ENCODE assay signal across 13 mouse cellular contexts in the genomic region with DNA sequence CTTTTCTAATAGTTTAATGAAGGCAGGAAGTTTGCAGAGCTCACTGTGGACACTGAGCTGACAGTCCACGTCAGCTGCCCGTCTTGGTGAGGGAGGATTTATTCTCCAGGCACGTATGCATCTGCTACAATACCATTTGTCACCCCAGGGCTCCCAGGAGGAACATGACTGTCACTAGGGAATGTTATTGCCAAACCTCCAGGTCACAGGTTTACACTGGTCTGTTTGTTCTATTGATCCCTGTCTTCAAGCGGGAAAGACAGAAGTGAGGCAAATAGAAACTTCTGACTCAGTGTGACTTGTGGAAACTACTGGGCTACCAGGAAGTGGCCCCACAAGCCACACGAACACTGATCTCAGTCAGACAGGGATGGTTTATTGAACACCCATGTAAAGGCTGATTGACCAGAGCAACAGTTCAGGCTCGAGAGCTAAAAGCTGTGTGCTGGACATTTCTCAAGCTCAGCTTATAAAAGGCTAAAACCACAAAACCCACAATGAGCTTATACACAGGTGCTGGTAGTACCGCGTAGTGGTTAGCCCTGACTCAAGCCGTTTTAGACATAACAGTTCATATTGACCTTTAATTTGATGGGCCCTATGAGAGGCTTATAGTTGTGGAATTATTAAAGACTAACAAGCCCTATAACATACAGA. TPM values are rescaled to one million over a fixed set of nuclear protein-coding genes. Genes with fewer than 3 reads are reported as not detected.
DNase-seq lines count a peak whose midpoint lies in the region; ATAC-seq and TF ChIP-seq lines count a peak whose summit lies in the region.
"Had no signal": no experiment of that assay in that cellular context is flagged by ENCODE, and none has a peak within 500 bp of the region (broad histone marks: within the 10 kb centered on the region; RNA-seq: fewer than 3 reads in every experiment).

No protein-coding gene starts in this region.

- peak overlapping the region; percentile 12; the same call in 1 of the 2 replicates for H3K4me2 ChIP-seq in lung, embryonic 14.5 days
- no peak overlapping the region for H3K4me2 ChIP-seq in intestine, embryonic 16.5 days (ENCODE audit: low read depth, low read length)
- H3K4me2 ChIP-seq in stomach, embryonic 15.5 days: no peak overlapping the region
- H3K4me2 ChIP-seq: heart, embryonic 11.5 days; hindbrain, embryonic 12.5 days had no signal

- H3K27ac ChIP-seq in lung, embryonic 14.5 days (ENCODE audit: low read depth): no peak overlapping the region
- no peak overlapping the region for H3K27ac ChIP-seq in intestine, embryonic 16.5 days (ENCODE audit: low read length)
- H3K27ac ChIP-seq in stomach, embryonic 15.5 days: no peak overlapping the region
- no peak overlapping the region for H3K27ac ChIP-seq in layer of hippocampus, adult 2 months
- H3K27ac ChIP-seq: hindbrain, embryonic 12.5 days; limb, embryonic 10.5 days had no signal

- H3K36me3 ChIP-seq in lung, embryonic 14.5 days (ENCODE audit: insufficient read depth): no peaks in the 10 kb centered on the region
- no peaks in the 10 kb centered on the region for H3K36me3 ChIP-seq in intestine, embryonic 16.5 days (ENCODE audit: control insufficient read depth, insufficient read depth, low read length)
- H3K36me3 ChIP-seq in stomach, embryonic 15.5 days: no peaks in the 10 kb centered on the region
- H3K36me3 ChIP-seq: hindbrain, embryonic 12.5 days; limb, embryonic 10.5 days had no signal

- no peak for TF ChIP-seq CTCF in lung, embryonic 14.5 days (IDR thresholded peaks at IDR 0.05; ENCODE audit: low read depth)
- TF ChIP-seq CTCF in layer of hippocampus, adult 2 months (conservative IDR thresholded peaks at IDR 0.05): no peak

- H3K9ac ChIP-seq in lung, embryonic 14.5 days: no peak overlapping the region
- H3K9ac ChIP-seq in intestine, embryonic 16.5 days (ENCODE audit: low read depth, low read length): no peak overlapping the region
- H3K9ac ChIP-seq in stomach, embryonic 15.5 days: no peak overlapping the region
- H3K9ac ChIP-seq: hindbrain, embryonic 12.5 days had no signal

- peak; percentile 49; the same call in 1 of the 2 replicates for ATAC-seq in lung, embryonic 14.5 days (ENCODE audit: insufficient read depth)
- 0 out of 2 replicates have a peak, but pooled peaks have one; percentile 42 for ATAC-seq in intestine, embryonic 16.5 days
- ATAC-seq in stomach, embryonic 15.5 days (ENCODE audit: insufficient read depth, low FRiP score, low read depth): peak; percentile 39; the same call in 1 of the 2 replicates

- 53% methylated on average over 9 of the region's 9 CpGs for WGBS in lung, embryonic 14.5 days
- WGBS in intestine, embryonic 16.5 days: 50% methylated on average over 9 of the region's 9 CpGs
- WGBS in stomach, embryonic 15.5 days: 50% methylated on average over 9 of the region's 9 CpGs

- H3K4me3 ChIP-seq in lung, embryonic 14.5 days (ENCODE audit: low read depth, low read length): no peak overlapping the region
- H3K4me3 ChIP-seq in intestine, embryonic 16.5 days (ENCODE audit: low read length): no peak overlapping the region
- H3K4me3 ChIP-seq in stomach, embryonic 15.5 days (replicated peaks): no peak overlapping the region
- no peak overlapping the region for H3K4me3 ChIP-seq in layer of hippocampus, adult 2 months
- H3K4me3 ChIP-seq: hindbrain, embryonic 12.5 days; limb, embryonic 10.5 days had no signal

- H3K4me1 ChIP-seq in lung, embryonic 14.5 days (ENCODE audit: insufficient read depth): no peaks in the 10 kb centered on the region
- peaks cover 3% of the 10 kb centered on the region; the same call in 1 of the 2 replicates for H3K4me1 ChIP-seq in intestine, embryonic 16.5 days (ENCODE audit: control insufficient read depth, insufficient read depth, low read length)
- H3K4me1 ChIP-seq in stomach, embryonic 15.5 days: peaks cover 14% of the 10 kb centered on the region
- H3K4me1 ChIP-seq: hindbrain, embryonic 12.5 days; limb, embryonic 10.5 days had no signal

- H3K9me3 ChIP-seq in lung, embryonic 14.5 days (ENCODE audit: low read depth, low read length): no peaks in the 10 kb centered on the region
- no peaks in the 10 kb centered on the region for H3K9me3 ChIP-seq in intestine, embryonic 16.5 days (ENCODE audit: control insufficient read depth, low read length)
- H3K9me3 ChIP-seq in stomach, embryonic 15.5 days: no peaks in the 10 kb centered on the region
- H3K9me3 ChIP-seq: hindbrain, embryonic 12.5 days; limb, embryonic 10.5 days had no signal

- intact Hi-C loops in left cerebral cortex, postnatal 14 days (cut with DNase I): loop anchor here (5.0 kb wide), 1 partner anchor 171 kb away; no protein-coding TSS in a partner anchor

- DNase-seq in cerebellum, adult 9-10 months: peak; percentile 8
- no peak for DNase-seq in cerebellum, postnatal 36 days
- no peak for DNase-seq in lung, embryonic 14.5 days
- no peak for DNase-seq in lung, postnatal 4 days
- no peak for DNase-seq in layer of hippocampus, adult 2 months (ENCODE audit: low spot score in 2 of 2)
- DNase-seq in left cerebral cortex, postnatal 14 days (ENCODE audit: low spot score in 2 of 2): no peak
- DNase-seq: adrenal gland, postnatal 25 days; right cerebral cortex, postnatal 14 days had no signal

- no peaks in the 10 kb centered on the region for H3K27me3 ChIP-seq in lung, embryonic 14.5 days (ENCODE audit: insufficient read depth, low read length)
- H3K27me3 ChIP-seq in intestine, embryonic 16.5 days (replicated peaks; ENCODE audit: control insufficient read depth, insufficient read depth, low read length): no peaks in the 10 kb centered on the region
- H3K27me3 ChIP-seq in stomach, embryonic 15.5 days (replicated peaks): no peaks in the 10 kb centered on the region
- H3K27me3 ChIP-seq: hindbrain, embryonic 12.5 days had no signal

RNA-seq across cellular contexts. Expression of a gene that starts 49.1 kb away (rescaled TPM):
- polyA plus RNA-seq in lung, embryonic 14.5 days (2014; fragmentation: Nextera tagmentation; extraction: Ambion mirVana): 213 and 219 TPM in 2 replicates
- 162 and 169 TPM in 2 replicates for polyA plus RNA-seq in intestine, embryonic 16.5 days (2015; fragmentation: Nextera tagmentation; extraction: Ambion mirVana)
- polyA plus RNA-seq in stomach, embryonic 15.5 days (2015; fragmentation: Nextera tagmentation; extraction: Ambion mirVana): 179 and 189 TPM in 2 replicates
- total RNA-seq in layer of hippocampus, adult 2 months (2021): 100 to 1,000 TPM; 124 to 136 TPM
- 100 to 1,000 TPM; 120 to 124 TPM for total RNA-seq in left cerebral cortex, postnatal 14 days (2021)
